Mouse (Mus musculus) forebrain, postnatal 0 days (tissue): ENCODE results near the gene Wfdc3. TPM values are rescaled to one million over a fixed set of nuclear protein-coding genes. Genes with fewer than 3 reads are reported as not detected.
"Not testable (repeated sequence)": the region's sequence is repeated elsewhere in the genome, so short reads cannot be mapped to it uniquely, and the experiment has no call there.

Experiments used
- ATAC-seq: fragments of 200-750 bp; cut with Nextera tagmentation; 2 replicates; pipeline ENCODE4 v1.8.0; 2017; ENCODE audit warnings: mild to moderate bottlenecking, moderate library complexity
- DNase-seq: peaks from one replicate; pipeline ENCODE4 v3.0.0-alpha.2; 2015
- H3K27ac ChIP-seq: fragments of 300-500 bp; sonication (generic); 2 replicates; pipeline ENCODE4 v1.5.1; 2014; ENCODE audit warnings: low read depth, mild to moderate bottlenecking, antibody characterized with exemption, low read length, moderate library complexity, mixed read lengths
- H3K27me3 ChIP-seq: fragments of 300-500 bp; sonication (generic); 2 replicates; pipeline ENCODE4 v1.6.1; 2014; ENCODE audit warnings: mild to moderate bottlenecking, low read length, mixed read lengths; ENCODE audit not compliant: insufficient read depth
- H3K36me3 ChIP-seq: fragments of 300-500 bp; sonication (generic); 2 replicates; pipeline ENCODE4 v1.6.1; 2014; ENCODE audit warnings: mild to moderate bottlenecking, moderate library complexity; ENCODE audit not compliant: insufficient read depth
- H3K4me1 ChIP-seq: fragments of 300-500 bp; sonication (generic); 2 replicates; pipeline ENCODE4 v1.6.1; 2014; ENCODE audit warnings: antibody characterized with exemption; ENCODE audit not compliant: insufficient read depth
- H3K4me2 ChIP-seq: fragments of 300-500 bp; sonication (generic); 2 replicates; pipeline ENCODE4 v1.6.1; 2014; ENCODE audit warnings: low read depth, mild to moderate bottlenecking, moderate library complexity
- H3K4me3 ChIP-seq: fragments of 300-500 bp; sonication (generic); 2 replicates; pipeline ENCODE4 v1.5.1; 2014; ENCODE audit warnings: low read depth, low read length, mixed read lengths
- H3K9ac ChIP-seq: fragments of 300-500 bp; sonication (generic); 2 replicates; pipeline ENCODE4 v1.6.1; 2014; ENCODE audit warnings: mild to moderate bottlenecking
- H3K9me3 ChIP-seq: fragments of 300-500 bp; sonication (generic); 2 replicates; pipeline ENCODE4 v1.6.1; 2016; ENCODE audit warnings: low read length
- CTCF ChIP-seq: sonication (generic); IDR thresholded peaks from 2 replicates; pipeline ENCODE4 v1.5.1; 2016; ENCODE audit warnings: antibody characterized with exemption, control low read depth, low read depth
- WGBS: fragments of 180-500 bp; shearing (Covaris S2); extraction: QIAGEN DNeasy Blood & Tissue Kit; methylation state at CpG from one replicate; pipeline ENCODE4 v1.1.7; 2014; 5-methylcytosine and 5-hydroxymethylcytosine counted together
- polyA plus RNA-seq: library from polyadenylated mRNA; unstranded; fragments of >200 nt; fragmentation: Nextera tagmentation; extraction: Ambion mirVana; gene quantifications from 2 replicates; pipeline ENCODE4 v1.2.1, GENCODE M21; 2015
- total RNA-seq: library from RNA; depleted of rRNA; stranded (reverse); fragments of >200 nt; gene quantifications from 2 replicates; pipeline ENCODE4 v1.2.3, GENCODE M21; 2014

The Wfdc3 gene
- total and polyA plus RNA-seq, 2 experiments from 2014 or later: 0.81 to 1.1 TPM

GRCm38 (mm10) chr2:164725895-164726619 lies 19.7 kb downstream of the Wfdc3 start:
- Histone ChIP-seq H3K27me3 (no peaks in the 10 kb centered on the region), H3K36me3 (no peaks in the 10 kb centered on the region), H3K4me2 (no peak overlapping the region), H3K9ac (no peak overlapping the region), H3K27ac (no peak overlapping the region), H3K9me3 (no peaks in the 10 kb centered on the region), H3K4me1 (no peaks in the 10 kb centered on the region), H3K4me3 (no peak overlapping the region)
- TF ChIP-seq CTCF: peak; percentile 86
- 27% methylated on average over 6 of the region's 6 CpGs for WGBS
- DNase-seq: peak; percentile 76
- ATAC-seq: no peak

- H3K9ac ChIP-seq: no peak overlapping the region
- no peak overlapping the region for H3K4me2 ChIP-seq
- no peak overlapping the region for H3K4me3 ChIP-seq
- TF ChIP-seq CTCF: no peak
- no peaks in the 10 kb centered on the region for H3K36me3 ChIP-seq
- DNase-seq (no peak), ATAC-seq (no peak)
- H3K4me1 ChIP-seq: no peaks in the 10 kb centered on the region
- H3K27ac ChIP-seq: no peak overlapping the region
- no peaks in the 10 kb centered on the region for H3K9me3 ChIP-seq
- WGBS: 71% methylated on average over 4 of the region's 4 CpGs
- H3K27me3 ChIP-seq: no peaks in the 10 kb centered on the region
These were observed 22.5 kb downstream of the Wfdc3 start for GRCm38 (mm10) chr2:164723276-164723675.

GRCm38 (mm10) chr2:164716194-164716786 lies 29.4 kb downstream of the Wfdc3 start:
- not testable (repeated sequence) for DNase-seq, ATAC-seq
- WGBS: 92% methylated on average over 20 of the region's 23 CpGs

GRCm38 (mm10) chr2:164715005-164715404 lies 30.7 kb downstream of the Wfdc3 start, which contains the start of gene Spint5:
TSS of gene Spint5 (plus strand) at chr2:164715305.
- WGBS: 87% methylated on average over 6 of the region's 6 CpGs
- H3K4me1 ChIP-seq: no peaks in the 10 kb centered on the region
- TF ChIP-seq CTCF: no peak

More at GRCm38 (mm10) chr2:164716194-164716786, 29.4 kb downstream of the Wfdc3 start:
- not testable (repeated sequence) for H3K4me3 ChIP-seq, H3K9ac ChIP-seq, H3K36me3 ChIP-seq, H3K4me1 ChIP-seq, H3K27ac ChIP-seq, H3K4me2 ChIP-seq, H3K9me3 ChIP-seq, H3K27me3 ChIP-seq

GRCm38 (mm10) chr2:164705991-164706390 lies 39.7 kb downstream of the Wfdc3 start:
- DNase-seq (no peak), ATAC-seq (no peak)
- WGBS: 92% methylated on average over 14 of the region's 14 CpGs
- no peaks in the 10 kb centered on the region for H3K4me1 ChIP-seq
- no peak overlapping the region for H3K4me2 ChIP-seq
- TF ChIP-seq CTCF: no peak
- H3K4me3 ChIP-seq: no peak overlapping the region
- H3K27me3 ChIP-seq: no peaks in the 10 kb centered on the region
- no peak overlapping the region for H3K9ac ChIP-seq
- H3K9me3 ChIP-seq: no peaks in the 10 kb centered on the region
- H3K27ac ChIP-seq: no peak overlapping the region
- no peaks in the 10 kb centered on the region for H3K36me3 ChIP-seq

More at GRCm38 (mm10) chr2:164715005-164715404, 30.7 kb downstream of the Wfdc3 start, which contains the start of gene Spint5:
- no peak for ATAC-seq
- Histone ChIP-seq H3K9me3 (no peaks in the 10 kb centered on the region), H3K9ac (no peak within 1 kb of the TSS), H3K4me3 (no peak within 1 kb of the TSS), H3K36me3 (no peaks in the 10 kb centered on the region), H3K27me3 (no peaks in the 10 kb centered on the region), H3K27ac (no peak within 1 kb of the TSS), H3K4me2 (no peak within 1 kb of the TSS)
- DNase-seq: no peak

- Histone ChIP-seq H3K9me3 (no peaks in the 10 kb centered on the region), H3K4me3 (no peak overlapping the region), H3K36me3 (no peaks in the 10 kb centered on the region), H3K4me2 (no peak overlapping the region), H3K27ac (no peak overlapping the region), H3K27me3 (no peaks in the 10 kb centered on the region), H3K4me1 (no peaks in the 10 kb centered on the region), H3K9ac (no peak overlapping the region)
- ATAC-seq (no peak), DNase-seq (no peak)
- 93% methylated on average over 6 of the region's 6 CpGs for WGBS
- TF ChIP-seq CTCF: no peak
These were observed 40.4 kb downstream of the Wfdc3 start for GRCm38 (mm10) chr2:164705328-164705727.

- DNase-seq (no peak), ATAC-seq (no peak)
- Histone ChIP-seq H3K9me3 (no peaks in the 10 kb centered on the region), H3K4me2 (no peak overlapping the region), H3K27me3 (no peaks in the 10 kb centered on the region), H3K27ac (no peak overlapping the region), H3K4me3 (no peak overlapping the region), H3K36me3 (no peaks in the 10 kb centered on the region), H3K9ac (no peak overlapping the region), H3K4me1 (no peaks in the 10 kb centered on the region)
- 80% methylated on average over 5 of the region's 5 CpGs for WGBS
- no peak for TF ChIP-seq CTCF
These were observed 41.5 kb downstream of the Wfdc3 start for GRCm38 (mm10) chr2:164704235-164704634.
